Mouse (Mus musculus): ENCODE results near the gene Gm42688.

- TF ChIP-seq POLR2A (IDR thresholded peaks at IDR 0.05; ENCODE audit: low read depth, low read length) (no peak), CTCF (conservative IDR thresholded peaks at IDR 0.05; ENCODE audit: insufficient read depth, insufficient read length, low read depth, low read length) (no peak)
These were observed 18.3 kb downstream of the Gm42688 start for GRCm38 (mm10) chr6:83119734-83120051.
